Mouse (Mus musculus): ENCODE measurements around the gene Scaf4. TPM values are rescaled to one million over a fixed set of nuclear protein-coding genes. Genes with fewer than 3 reads are reported as not detected.

Scaf4 gene
- polyA plus RNA-seq, 1 experiment from 2014 or later: 42.8 TPM

DNA sequence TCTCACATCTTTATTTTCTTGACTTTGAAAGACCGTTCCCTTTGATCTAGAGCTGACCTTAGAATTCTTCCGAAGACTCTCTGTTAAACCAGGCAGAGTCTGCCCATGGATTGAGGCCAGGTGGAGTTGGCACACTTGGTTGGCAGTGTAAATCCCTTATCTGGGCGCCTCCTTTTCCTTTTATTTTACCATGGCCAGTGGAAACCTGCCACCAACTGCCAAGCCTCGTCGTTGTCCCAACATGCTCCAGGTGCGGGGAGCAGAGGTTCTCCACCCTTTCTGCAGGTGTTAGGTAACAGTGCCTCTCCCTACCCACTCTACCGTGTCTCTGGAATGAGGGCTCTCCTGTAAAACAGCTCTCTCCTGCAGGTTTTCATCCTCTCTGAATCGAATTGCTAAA, 102.6 kb downstream of the Scaf4 start:
- Histone ChIP-seq H3K9ac (no peak overlapping the region), H3K9me3 (ENCODE audit: low read depth, low read length) (no peaks in the 10 kb centered on the region), H3K4me1 (ENCODE audit: insufficient read depth) (no peaks in the 10 kb centered on the region), H3K4me3 (ENCODE audit: low read depth, low read length) (no peak overlapping the region), H3K27ac (ENCODE audit: low read depth) (no peak overlapping the region), H3K27me3 (ENCODE audit: insufficient read depth, low read length) (no peaks in the 10 kb centered on the region), H3K36me3 (ENCODE audit: insufficient read depth) (no peaks in the 10 kb centered on the region), H3K4me2 (no peak overlapping the region)
- DNase-seq (no peak), ATAC-seq (ENCODE audit: insufficient read depth) (no peak)
- no peak for TF ChIP-seq CTCF (IDR thresholded peaks at IDR 0.05; ENCODE audit: low read depth)
- WGBS: 78% methylated on average over 8 of the region's 8 CpGs

DNA sequence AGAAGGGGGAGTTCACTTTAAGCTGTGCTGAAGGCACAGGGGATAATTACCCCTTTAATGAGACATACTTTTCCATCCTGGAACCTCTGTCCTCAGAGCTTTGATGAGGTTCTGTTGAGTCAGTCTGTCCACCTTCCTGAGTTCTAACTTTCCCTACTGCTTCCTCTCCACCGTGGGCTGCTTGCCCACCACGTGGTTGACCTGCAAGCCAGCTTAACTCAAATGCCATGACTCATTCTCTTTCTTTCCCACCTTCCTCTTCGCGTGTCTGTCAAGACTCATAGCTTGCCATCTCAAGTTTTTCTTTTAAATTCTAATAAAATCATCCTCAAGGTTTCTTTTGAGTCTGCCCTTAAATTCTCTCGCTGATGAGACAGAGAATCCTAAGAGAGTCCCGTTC, 103.3 kb downstream of the Scaf4 start:
- DNase-seq (no peak), ATAC-seq (ENCODE audit: insufficient read depth) (no peak)
- Histone ChIP-seq H3K27ac (ENCODE audit: low read depth) (no peak overlapping the region), H3K27me3 (ENCODE audit: insufficient read depth, low read length) (no peaks in the 10 kb centered on the region), H3K4me3 (ENCODE audit: low read depth, low read length) (no peak overlapping the region), H3K4me2 (no peak overlapping the region), H3K9me3 (ENCODE audit: low read depth, low read length) (no peaks in the 10 kb centered on the region), H3K9ac (no peak overlapping the region), H3K36me3 (ENCODE audit: insufficient read depth) (no peaks in the 10 kb centered on the region), H3K4me1 (ENCODE audit: insufficient read depth) (no peaks in the 10 kb centered on the region)
- no peak for TF ChIP-seq CTCF (IDR thresholded peaks at IDR 0.05; ENCODE audit: low read depth)
- WGBS: 81% methylated on average over 6 of the region's 6 CpGs

- no peaks in the 10 kb centered on the region for H3K4me1 ChIP-seq (ENCODE audit: insufficient read depth)
- H3K9me3 ChIP-seq (ENCODE audit: low read depth, low read length): no peaks in the 10 kb centered on the region
- no peak for ATAC-seq (ENCODE audit: insufficient read depth)
- no peak overlapping the region for H3K27ac ChIP-seq (ENCODE audit: low read depth)
- no peaks in the 10 kb centered on the region for H3K27me3 ChIP-seq (ENCODE audit: insufficient read depth, low read length)
- no peak overlapping the region for H3K4me2 ChIP-seq
- no peak overlapping the region for H3K4me3 ChIP-seq (ENCODE audit: low read depth, low read length)
- H3K36me3 ChIP-seq (ENCODE audit: insufficient read depth): no peaks in the 10 kb centered on the region
- no peak overlapping the region for H3K9ac ChIP-seq
- 65% methylated on average over 5 of the region's 5 CpGs for WGBS
- TF ChIP-seq CTCF (IDR thresholded peaks at IDR 0.05; ENCODE audit: low read depth): no peak
- DNase-seq: no peak
Measured at GRCm38 (mm10) chr16:90179892-90180291, 104.4 kb downstream of the Scaf4 start.

DNA sequence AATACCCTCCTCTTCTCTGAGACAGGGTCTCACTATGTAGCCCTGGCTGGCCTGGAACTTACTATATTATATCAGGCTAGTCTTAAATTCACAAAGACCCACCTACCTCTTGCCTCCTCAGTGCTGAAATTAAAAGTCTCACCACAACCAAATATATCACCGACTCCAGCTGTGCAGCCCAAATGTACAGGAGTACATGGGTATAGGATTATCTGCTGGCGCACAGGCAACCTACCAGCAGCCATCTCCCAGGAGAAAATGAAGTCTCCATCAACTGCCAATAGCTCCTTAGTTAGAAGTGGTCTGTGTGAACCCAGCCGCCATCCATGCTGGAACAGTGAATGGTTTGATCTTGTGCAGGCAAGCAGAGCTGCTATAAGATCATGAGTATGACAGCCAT, 105.9 kb downstream of the Scaf4 start:
- Histone ChIP-seq H3K9me3 (ENCODE audit: low read depth, low read length) (no peaks in the 10 kb centered on the region), H3K27me3 (ENCODE audit: insufficient read depth, low read length) (no peaks in the 10 kb centered on the region), H3K27ac (ENCODE audit: low read depth) (no peak overlapping the region), H3K4me1 (ENCODE audit: insufficient read depth) (no peaks in the 10 kb centered on the region), H3K9ac (no peak overlapping the region), H3K4me2 (no peak overlapping the region), H3K36me3 (ENCODE audit: insufficient read depth) (no peaks in the 10 kb centered on the region), H3K4me3 (ENCODE audit: low read depth, low read length) (no peak overlapping the region)
- DNase-seq (no peak), ATAC-seq (ENCODE audit: insufficient read depth) (no peak)
- 96% methylated on average over 3 of the region's 3 CpGs for WGBS
- TF ChIP-seq CTCF (IDR thresholded peaks at IDR 0.05; ENCODE audit: low read depth): no peak

- H3K36me3 ChIP-seq (ENCODE audit: insufficient read depth): no peaks in the 10 kb centered on the region
- no peak overlapping the region for H3K4me2 ChIP-seq
- no peak overlapping the region for H3K27ac ChIP-seq (ENCODE audit: low read depth)
- TF ChIP-seq CTCF (IDR thresholded peaks at IDR 0.05; ENCODE audit: low read depth): no peak
- ATAC-seq (ENCODE audit: insufficient read depth) (no peak), DNase-seq (peak; percentile 35)
- 56% methylated on average over 8 of the region's 8 CpGs for WGBS
- H3K9ac ChIP-seq: no peak overlapping the region
- no peaks in the 10 kb centered on the region for H3K4me1 ChIP-seq (ENCODE audit: insufficient read depth)
- H3K9me3 ChIP-seq (ENCODE audit: low read depth, low read length): no peaks in the 10 kb centered on the region
- no peak overlapping the region for H3K4me3 ChIP-seq (ENCODE audit: low read depth, low read length)
- H3K27me3 ChIP-seq (ENCODE audit: insufficient read depth, low read length): no peaks in the 10 kb centered on the region
Measured at GRCm38 (mm10) chr16:90177425-90177824, 106.9 kb downstream of the Scaf4 start.

GRCm38 (mm10) chr16:90176472-90176871, 107.8 kb downstream of the Scaf4 start:
- H3K9me3 ChIP-seq (ENCODE audit: low read depth, low read length): no peaks in the 10 kb centered on the region
- no peak overlapping the region for H3K9ac ChIP-seq
- no peak overlapping the region for H3K4me2 ChIP-seq
- WGBS: 35% methylated on average over 10 of the region's 10 CpGs
- DNase-seq (peak; percentile 44), ATAC-seq (ENCODE audit: insufficient read depth) (peak; percentile 47; the same call in 1 of the 2 replicates)
- no peaks in the 10 kb centered on the region for H3K27me3 ChIP-seq (ENCODE audit: insufficient read depth, low read length)
- H3K27ac ChIP-seq (ENCODE audit: low read depth): no peak overlapping the region
- H3K4me1 ChIP-seq (ENCODE audit: insufficient read depth): no peaks in the 10 kb centered on the region
- no peaks in the 10 kb centered on the region for H3K36me3 ChIP-seq (ENCODE audit: insufficient read depth)
- TF ChIP-seq CTCF (IDR thresholded peaks at IDR 0.05; ENCODE audit: low read depth): no peak
- H3K4me3 ChIP-seq (ENCODE audit: low read depth, low read length): no peak overlapping the region

Other genes with a start within 250 kb of the Scaf4 start
- 16.8 and 18.5 TPM in 2 replicates for gene Tiam1, start 140.7 kb downstream of the Scaf4 start, polyA plus RNA-seq (2014; fragmentation: Nextera tagmentation; extraction: Ambion mirVana)
- gene Sod1, start 63.7 kb downstream of the Scaf4 start, polyA plus RNA-seq (2014; fragmentation: Nextera tagmentation; extraction: Ambion mirVana): 1,316 and 1,360 TPM in 2 replicates
- gene Hunk, start 101.5 kb upstream of the Scaf4 start, polyA plus RNA-seq (2014; fragmentation: Nextera tagmentation; extraction: Ambion mirVana): 21.2 and 21.3 TPM in 2 replicates